Mouse (Mus musculus) ovary, postnatal 14 days (tissue): ENCODE data around the gene Zfhx3.

Source experiments
- DNase-seq: peaks from one replicate; pipeline ENCODE4 v3.0.0; 2022; ENCODE audit warnings: low spot score

Zfhx3 gene

DNA sequence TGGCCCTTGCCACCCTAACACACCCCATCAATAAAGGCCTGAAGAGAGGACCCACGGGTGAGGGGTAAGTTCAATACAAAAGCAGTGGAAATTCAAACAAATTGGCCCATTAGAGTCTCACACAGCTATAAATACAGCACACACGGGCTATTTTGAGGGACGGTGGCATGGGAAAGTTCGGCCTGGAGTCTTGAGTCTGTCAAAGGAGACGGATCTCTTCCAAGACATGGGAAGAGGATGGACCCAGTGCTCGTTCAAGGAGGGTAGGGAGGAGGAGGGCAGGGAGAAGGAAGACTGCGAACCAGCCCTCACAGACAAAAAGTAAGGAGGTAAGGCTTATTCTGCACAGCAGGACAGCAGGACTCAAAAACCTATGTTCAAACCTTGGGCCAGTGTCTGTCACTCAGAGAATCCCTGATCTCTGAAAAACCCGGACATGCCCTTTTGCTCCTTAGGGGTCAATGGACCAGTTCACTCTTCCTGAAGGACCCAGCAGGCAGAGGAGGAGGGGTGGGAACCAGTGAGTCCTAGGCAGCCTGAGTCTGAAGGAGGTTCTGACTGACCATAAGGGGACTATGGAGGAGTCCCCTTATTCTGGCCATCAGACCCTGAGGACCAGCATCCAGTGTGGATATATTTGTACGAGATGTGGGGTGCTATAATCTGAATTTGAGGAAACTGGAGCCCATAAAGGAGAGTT, 652.1 kb downstream of the Zfhx3 start:
- no peak for DNase-seq

DNA sequence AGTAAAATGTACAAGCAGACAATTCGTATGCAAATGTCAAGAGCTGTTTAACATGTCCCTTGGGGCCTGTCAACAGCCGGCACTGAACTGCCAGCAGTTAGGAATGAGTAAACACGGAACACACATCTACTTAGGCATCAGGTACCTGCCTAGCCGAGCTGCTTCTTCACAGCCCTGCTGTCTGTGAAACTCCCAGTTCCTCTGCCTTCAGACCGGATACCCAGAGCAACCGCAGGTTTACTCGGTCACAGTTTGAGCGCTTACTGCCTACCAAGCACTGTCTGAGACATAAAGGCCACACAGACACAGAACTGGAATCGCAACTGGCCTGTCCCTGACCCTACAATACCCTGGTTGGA, 652.6 kb downstream of the Zfhx3 start:
- no peak for DNase-seq

DNA sequence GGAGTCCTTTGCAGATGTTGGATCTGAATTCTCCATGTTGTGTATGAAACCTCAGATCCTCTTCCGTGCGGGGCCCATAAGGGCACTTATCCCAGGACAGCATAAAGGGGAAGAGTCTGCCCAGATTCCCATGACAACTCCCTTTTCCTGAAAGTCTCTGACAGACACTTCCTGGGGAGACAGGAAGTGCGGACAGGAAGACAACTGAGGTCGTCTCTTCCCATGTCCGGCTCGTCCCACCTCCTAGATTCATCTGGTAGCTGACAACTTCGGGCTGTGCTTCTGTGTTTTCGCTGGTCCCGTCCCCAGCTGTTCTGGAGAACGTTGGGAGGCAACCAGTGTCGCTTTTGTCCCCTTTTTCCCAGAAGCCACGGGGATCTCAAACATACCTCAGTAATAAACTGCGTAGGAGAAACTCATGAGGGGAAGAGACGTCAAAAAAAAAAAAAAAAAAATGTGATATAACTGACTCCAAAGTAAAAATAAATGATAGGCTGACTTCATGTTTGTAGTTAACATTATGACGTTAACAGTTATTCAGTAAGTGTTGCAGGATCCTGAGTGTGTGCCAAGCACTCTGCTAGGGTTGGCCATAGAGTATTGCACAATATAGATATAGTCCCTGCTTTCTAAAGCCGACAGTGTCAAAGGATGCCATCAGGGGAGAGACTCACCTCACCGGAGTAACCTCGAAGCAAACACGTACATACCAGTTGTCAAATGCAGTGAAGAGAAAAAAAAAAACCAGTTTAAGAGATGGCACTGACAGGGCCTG, 653.5 kb downstream of the Zfhx3 start:
- DNase-seq: no peak

DNA sequence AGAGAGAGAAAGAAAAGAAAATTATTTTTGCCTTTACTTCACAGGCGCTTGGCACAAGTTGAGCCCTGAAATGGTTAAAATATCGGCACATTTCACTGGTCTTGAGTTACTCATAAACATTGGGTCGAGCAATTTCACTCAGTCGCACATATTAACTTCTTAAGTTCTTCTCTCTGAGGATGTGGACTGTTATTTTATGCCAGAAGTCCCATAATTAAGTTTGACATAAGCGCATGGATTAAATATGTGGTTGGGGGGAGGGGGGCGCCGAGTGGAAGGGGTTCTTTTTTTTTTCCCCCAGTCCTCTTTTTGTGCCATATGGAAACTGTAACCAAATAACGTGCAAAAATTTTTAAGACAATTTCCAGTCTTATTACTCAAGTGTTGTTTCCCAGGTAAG, 656.6 kb downstream of the Zfhx3 start:
- no peak for DNase-seq

DNA sequence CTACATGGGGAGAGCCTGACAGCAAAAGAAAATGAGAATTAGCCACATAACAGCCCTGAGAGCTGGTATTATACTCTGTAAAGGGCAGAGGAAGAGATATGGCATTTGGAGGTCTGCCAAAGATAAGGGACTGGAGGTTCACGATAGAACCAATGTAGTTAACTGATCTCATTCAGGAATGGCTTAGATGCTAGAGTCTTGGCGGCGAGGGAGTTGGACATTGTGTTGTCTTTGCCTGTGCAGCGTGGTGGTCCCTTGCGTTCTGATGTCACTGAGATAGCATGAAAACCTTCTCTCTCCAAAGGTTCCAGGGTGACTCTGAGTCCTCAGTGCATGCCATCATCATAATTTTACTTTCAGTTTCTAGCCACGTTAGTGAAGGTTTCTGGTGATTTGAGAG, 657.1 kb downstream of the Zfhx3 start:
- no peak for DNase-seq

DNA sequence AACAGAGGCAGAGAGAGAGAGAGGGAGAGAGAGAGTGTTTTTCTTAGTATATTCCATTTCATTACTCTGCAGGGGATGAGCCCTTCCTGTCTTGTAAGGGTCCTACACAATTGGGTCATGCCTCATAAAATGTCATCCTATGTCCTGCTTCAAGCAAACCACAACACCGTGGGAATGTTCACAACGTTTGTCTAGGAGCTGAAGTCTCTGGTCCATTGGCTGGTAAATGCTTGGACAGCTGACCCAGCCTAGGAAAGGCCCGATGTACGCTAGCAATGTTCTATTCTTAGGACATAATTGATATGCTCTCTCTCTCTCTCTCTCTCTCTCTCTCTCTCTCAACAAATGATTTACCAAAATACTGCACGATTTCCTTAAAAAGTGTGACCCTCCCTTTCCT, 666.2 kb downstream of the Zfhx3 start:
- no peak for DNase-seq

DNA sequence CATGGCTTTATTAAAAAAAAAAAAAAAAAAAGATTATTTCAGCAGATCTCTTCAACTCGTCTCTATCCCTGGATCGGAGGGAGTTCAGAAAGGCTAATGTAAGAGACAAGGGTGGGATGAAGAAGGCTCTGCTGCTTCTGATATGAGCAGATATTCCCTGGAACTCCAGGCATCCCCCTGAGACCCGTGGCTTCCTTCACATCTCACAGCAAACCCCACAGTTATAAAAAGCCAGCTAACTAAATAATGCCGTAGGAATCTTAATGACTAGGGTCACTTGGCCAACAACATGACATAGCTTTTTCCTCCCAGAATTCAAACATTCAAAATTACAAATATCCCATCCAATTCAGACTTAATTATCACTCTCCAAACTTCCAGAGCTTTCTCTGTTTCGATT, 666.7 kb downstream of the Zfhx3 start:
- no peak for DNase-seq

DNA sequence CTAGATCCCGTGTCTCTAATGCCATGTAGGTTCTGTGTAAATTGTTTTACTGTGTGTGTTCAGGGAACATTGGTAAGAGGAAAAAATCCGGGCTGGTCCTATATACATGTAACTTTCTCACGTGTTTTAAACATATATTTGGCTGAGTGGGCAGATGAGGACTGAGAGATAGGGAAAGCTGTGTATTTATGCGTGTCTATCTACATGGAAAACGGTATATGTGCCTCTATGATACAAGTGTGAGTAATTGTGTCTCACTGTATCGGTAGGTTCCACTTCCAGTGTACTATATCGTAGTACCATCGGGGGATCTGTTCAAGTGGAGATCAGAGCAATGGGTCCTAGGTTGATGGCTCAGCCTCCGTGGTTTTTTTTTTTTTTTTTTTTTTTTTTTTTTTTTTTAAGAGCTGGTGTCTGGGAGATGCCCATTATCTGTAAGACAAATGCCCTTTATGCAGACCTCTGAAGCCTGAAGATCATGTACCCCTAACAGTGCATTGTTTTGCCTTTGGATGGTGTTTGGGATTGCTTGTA, 668.8 kb downstream of the Zfhx3 start:
- DNase-seq: no peak

DNA sequence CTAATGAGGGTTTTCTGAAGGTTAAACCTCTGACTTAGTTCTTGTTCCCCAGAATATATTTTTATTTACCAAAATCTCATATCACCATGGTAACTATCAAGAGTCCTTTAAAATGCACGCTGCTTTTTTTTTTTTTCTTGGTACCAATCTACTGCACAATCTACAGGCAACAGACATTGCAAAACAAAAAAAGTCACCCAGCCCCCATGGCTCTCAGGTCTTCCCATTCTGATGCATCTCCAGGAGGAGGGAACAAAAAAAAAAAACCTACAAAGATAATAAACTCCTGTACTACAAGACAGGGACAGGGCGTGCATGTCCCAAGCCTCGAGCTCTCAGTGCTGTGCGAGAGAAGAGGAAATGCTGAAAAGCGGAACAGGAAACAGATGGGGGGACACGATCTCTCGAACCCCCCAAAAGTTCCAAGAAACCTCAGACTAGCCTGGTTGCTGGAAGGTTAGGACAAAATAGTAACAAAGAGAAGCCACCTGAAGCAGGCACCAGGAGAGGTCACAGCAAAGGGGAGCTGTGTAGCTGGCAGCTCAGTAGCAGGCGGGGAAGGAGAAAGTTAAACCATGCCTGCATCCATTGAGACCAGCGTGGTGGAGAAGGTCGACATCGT, 669.5 kb downstream of the Zfhx3 start:
- no peak for DNase-seq

DNA sequence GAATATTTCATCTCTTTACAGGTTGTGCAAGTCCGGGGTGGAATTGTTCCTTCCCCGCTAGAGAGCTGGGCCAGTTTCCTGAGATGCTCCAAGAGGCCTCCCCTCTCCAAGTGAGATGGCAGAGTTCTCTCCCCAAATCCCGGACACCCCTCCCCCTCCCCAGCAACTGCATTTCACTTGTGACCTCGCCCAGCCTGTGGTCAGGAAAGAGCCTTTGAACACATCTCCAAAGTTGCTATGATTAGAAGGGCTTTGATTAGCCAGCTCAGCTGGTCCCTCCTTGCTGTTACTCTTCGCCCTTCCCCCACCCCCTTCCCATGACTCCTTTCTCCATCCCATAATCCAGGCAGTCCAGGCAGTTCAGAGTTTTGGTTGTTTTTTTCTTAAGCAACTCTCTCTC, 670.4 kb downstream of the Zfhx3 start:
- no peak for DNase-seq

DNA sequence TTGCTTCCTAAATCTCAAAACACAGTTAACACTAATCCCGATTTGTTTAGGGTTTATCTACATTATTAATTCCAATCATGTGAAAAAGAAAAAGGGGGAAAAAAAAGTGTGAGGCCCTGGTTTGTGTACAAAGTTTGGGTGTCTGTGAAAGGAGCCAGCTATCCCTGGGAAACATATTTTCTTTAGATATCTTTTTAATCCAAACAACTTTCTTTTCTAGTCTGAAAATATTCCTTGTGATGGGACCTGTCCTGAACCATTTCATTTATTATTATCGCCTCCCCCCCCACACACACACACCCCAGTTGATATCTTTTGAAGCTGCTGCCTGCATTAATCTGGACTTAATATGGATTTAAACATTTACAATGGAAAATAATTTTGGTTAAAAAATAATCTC, 670.8 kb downstream of the Zfhx3 start:
- DNase-seq: no peak

DNA sequence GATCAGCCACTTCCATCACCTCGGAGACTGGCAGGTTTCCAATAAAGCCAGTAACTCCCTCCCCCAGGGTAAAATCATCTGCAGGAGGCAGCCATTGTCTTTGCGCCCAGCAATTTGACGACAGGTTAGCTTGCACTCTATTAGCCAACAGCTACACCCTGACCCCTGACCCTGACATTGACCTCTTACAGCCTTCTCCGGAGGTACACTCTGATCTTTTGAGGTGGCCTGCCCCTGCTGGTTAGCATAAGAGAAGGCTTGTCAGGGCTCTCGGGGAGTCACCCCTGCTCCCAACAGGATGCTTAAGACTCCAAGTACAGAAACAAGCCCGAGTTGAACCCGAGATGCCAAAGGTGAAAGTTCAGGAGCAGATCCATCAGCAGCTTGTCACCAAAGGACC, 678.9 kb downstream of the Zfhx3 start:
- no peak for DNase-seq

DNA sequence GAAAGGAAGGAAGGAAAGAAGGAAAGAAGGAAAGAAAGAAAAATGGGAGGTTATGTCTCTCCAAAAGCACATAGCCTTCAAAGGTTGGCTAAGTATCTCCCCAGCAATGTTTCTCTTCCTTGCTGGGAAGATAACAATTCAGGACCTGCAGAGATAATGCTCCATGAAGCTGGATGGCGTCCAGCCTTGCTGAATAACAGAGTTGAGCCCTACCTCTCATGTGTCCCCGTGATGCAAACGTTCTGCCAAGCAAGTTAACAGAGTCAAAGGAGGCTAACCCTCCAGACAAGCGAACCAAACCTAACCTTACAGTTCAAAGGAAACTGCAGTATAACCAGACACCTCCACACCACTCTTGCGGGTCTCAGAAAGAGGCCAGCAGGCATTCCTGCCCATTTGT, 681.2 kb downstream of the Zfhx3 start:
- DNase-seq: no peak

DNA sequence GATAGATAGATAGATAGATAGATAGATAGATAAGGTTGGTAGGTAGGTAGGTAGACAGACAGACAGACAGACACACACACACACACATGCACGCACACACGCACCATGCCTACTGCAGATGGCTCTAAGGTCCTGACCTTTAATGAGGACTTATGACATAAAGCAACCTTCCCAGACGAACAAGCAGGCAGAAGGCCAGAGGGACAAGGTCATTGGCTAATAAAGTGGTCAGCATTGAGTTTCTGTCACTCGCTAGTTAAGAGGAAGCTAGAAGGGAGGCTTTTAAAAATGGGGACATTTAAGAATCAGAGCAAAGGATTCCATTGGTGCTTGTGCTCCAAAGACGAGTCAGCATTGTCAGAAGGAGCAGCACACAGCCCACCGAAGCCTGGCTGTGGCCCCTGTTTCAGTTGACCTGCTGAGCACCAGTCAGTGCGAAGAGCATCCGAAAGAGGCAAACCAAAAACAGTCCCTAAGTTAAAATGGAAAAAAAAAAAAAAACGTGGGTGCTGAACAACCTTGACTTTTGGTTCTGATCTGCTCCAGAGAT, 683.2 kb downstream of the Zfhx3 start:
- DNase-seq: no peak

DNA sequence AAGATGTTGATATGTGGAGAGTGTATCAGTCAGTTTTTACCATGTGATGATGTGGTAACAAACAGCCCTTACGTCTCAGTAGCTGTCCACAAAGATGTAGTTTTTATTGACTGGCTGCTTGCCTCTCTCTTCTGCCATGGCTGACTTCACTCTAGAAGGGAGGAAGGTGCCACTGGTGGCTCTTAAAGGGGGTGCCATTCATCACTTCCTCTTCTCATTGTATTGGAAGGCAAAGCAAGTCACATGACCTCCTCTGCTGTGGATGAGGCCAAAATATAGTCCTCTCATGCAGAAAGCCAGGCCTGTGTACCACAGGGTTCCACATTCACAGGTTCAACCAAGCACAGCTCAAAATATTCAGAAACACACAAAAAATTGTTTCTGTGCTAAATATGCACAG, 688.6 kb downstream of the Zfhx3 start:
- no peak for DNase-seq

DNA sequence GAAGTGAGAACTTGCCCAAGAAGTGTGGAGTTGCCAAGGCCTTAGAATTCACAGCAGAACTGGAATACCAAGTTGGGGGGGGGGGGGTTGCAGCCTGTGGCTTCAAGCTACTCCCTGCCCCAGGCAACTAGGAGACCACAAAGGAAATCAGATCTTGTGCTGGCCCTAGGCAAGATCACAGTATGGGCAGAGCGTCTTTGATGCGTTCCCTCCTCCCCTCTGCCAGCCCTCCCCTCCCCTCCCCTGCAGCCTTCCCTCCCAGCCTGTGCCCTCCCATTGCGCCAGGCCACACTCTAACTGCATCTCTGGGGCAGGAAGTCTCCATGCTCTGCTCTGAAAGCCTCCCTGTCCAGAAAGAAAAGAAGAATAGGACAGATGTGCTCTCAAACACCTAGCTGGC, 691.8 kb downstream of the Zfhx3 start:
- DNase-seq: no peak

DNA sequence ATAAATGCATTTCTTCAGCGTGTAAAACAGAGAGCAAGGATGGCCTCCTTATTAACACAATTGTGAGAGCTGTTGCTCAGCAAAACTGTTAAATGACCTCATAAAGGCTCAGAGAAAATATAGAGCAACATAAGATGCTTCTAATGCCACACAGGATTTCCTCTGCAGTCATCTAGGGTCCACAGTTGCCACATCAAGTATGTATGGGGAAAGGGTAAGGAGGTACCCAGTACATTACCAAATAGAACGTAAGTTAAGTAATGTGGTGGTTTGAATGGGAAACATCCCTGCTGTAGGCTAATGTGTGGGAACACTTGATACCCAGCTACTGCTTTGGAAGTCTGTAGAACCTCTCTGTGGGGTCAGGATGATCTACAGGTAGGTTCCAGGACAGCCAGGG, 695.4 kb downstream of the Zfhx3 start:
- no peak for DNase-seq

DNA sequence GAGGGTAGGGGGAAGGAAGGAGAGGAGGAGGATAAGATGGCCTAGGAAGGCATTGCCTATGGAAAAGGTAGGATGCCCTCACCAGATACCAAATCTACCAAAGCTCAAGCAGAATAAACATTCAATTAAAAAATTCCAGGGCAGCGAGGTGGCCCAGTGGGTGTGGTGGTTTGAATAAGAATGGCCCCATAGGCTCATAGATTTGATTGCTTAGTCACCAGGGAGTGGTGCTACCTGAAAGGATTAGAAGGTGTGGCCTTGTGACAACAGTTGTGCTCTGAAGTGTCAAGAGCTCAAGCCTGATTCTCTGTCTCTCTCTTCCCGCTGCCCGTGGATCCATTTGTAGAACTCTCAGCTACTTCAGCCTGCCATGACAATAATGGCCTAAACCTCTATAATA, 703.2 kb downstream of the Zfhx3 start:
- DNase-seq: no peak

DNA sequence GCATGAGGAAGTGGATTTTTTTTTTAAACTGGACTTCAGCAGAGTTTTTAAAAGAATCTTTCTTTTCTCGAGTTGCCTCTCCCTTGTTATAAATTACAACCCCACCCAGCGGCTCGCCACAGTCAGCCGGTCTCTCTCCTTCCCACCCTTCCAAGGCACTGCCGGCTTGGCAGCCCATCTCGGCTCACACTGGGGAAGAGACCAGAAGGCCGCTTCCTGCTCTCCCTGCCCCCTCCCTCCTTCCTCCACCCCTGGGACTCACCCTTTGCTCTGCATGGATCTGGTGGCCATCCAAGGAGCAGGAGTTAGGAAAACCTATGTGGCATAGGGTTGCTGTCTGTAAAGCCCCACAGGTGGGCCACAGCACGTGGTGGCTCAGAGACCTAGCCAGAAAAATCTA, 705.1 kb downstream of the Zfhx3 start:
- no peak for DNase-seq

DNA sequence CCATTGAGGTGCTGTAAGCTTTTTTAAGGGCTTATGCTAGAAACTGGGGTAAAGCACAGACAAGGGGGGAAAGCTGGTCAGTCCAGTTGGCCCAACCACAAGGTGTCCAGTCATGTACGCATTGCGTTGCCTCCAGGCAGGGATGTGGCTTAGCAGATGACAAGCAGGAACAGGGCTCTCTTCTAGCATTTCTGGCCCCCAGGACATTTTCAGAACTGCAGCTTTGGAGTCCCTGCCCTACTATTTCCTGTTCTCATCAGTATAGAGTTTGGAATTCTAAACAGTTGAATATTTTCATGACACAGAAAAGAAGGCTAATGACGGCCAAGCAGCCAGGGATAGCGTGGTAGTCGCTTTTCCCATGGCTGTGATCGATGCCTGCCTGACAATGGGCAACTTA, 706.5 kb downstream of the Zfhx3 start:
- DNase-seq: no peak

DNA sequence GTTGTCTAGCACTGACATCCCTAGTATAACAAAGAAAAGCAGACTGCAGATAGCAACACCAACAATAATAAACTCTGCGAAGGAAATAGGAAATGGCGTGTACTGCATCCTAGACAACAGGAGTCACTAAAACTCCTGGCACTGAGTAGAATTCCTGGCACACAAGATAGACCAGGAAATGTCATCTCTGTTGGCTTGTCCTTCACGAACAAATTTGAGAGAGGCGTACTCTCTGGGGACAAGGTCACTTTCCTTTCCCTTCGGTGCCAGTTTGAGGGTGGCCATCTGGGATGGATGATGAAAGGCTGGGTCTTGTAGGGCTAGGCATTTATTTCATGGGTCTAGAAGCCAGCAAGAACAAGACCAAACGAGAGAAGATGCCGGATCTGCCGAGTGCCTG, 708.4 kb downstream of the Zfhx3 start:
- no peak for DNase-seq

DNA sequence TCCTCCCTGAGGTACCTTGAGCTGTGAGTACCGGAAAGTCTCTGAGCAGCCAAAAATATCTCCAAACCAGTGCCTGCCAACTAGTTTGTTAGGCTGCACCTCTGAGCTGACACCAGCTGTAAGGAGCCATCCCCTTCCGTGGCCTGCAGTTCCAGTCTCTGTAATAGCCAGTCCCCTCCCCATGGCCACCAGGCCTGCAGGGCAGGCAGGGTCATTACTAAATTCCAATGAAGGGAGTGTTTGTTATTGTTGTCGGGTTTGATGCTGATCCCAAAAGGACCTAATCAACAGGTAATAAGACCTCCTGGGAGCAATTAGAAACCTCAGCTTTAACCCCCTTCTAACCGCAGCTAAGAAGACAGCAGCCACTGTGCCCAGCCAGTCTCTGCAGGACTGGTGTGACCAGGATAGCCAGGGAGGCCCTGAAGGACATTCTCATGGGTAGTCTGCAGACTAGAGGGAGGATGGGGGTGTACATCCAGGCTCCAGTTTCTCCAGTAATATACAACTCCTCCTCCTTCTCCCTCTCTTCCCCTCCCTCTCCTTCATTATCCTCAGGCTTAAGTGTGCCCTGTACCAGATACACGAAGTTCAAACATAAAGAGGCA, 719.1 kb downstream of the Zfhx3 start:
- no peak for DNase-seq

DNA sequence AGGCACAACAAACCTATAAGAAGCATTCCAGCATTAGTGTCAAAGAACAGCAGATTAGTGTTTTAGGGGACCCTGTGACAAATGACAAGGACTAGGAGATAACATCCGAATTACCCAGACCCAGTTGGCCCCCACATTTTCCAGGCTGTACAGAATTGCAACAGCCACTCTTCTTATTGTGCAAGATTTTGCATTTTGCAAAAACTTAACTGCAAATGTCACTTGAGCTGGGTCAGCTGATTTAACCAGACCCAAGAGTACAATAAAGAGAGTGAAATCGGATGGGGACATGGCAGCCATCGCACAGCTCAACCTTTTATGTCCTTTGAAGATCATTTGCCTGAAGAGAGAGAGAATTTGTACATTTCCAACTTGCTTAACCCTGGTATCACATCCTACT, 720.3 kb downstream of the Zfhx3 start:
- no peak for DNase-seq
